Mouse (Mus musculus) layer of hippocampus, postnatal 36 days (tissue): ENCODE data around the gene Lyl1. TPM values are rescaled to one million over a fixed set of nuclear protein-coding genes. Genes with fewer than 3 reads are reported as not detected.

Experiments used
- DNase-seq, 2 experiments: peaks; one replicate each; pipeline ENCODE4 v3.0.0; 2022
- total RNA-seq, 2 experiments: library from RNA; stranded (reverse); gene quantifications; 2 replicates each; pipeline ENCODE4 v1.2.3; 2021

The Lyl1 gene
- total RNA-seq, 2 experiments from 2014 or later = 1.2 to 2.0 TPM

GRCm38 (mm10) chr8:84722850-84723570 is 21.8 kb downstream of the Lyl1 start, which contains the start of gene G430095P16Rik:
Gene G430095P16Rik, plus strand, starts transcription at chr8:84723007.
- DNase-seq = peak in 1 of 2 experiments; percentile 61

- DNase-seq = no peak
Measured at GRCm38 (mm10) chr8:84723571-84723900, 22.3 kb downstream of the Lyl1 start.

GRCm38 (mm10) chr8:84724683-84725082 is 23.4 kb downstream of the Lyl1 start:
- DNase-seq = no peak

- DNase-seq = no peak
Measured at GRCm38 (mm10) chr8:84725246-84725940, 24.1 kb downstream of the Lyl1 start.

- DNase-seq = no peak
Measured at GRCm38 (mm10) chr8:84725941-84726259, 24.6 kb downstream of the Lyl1 start.

GRCm38 (mm10) chr8:84728474-84728873 is 27.2 kb downstream of the Lyl1 start:
- no peak for DNase-seq

GRCm38 (mm10) chr8:84729921-84730362 is 28.7 kb downstream of the Lyl1 start:
- DNase-seq = no peak

GRCm38 (mm10) chr8:84730541-84731370 is 29.5 kb downstream of the Lyl1 start:
- no peak for DNase-seq

GRCm38 (mm10) chr8:84731371-84732177 is 30.3 kb downstream of the Lyl1 start:
- DNase-seq = no peak

- DNase-seq = no peak
Measured at GRCm38 (mm10) chr8:84732545-84732944, 31.3 kb downstream of the Lyl1 start.

- DNase-seq = no peak
Measured at GRCm38 (mm10) chr8:84732996-84733395, 31.7 kb downstream of the Lyl1 start.

- DNase-seq = no peak
Measured at GRCm38 (mm10) chr8:84733959-84734358, 32.7 kb downstream of the Lyl1 start.

GRCm38 (mm10) chr8:84734680-84735079 is 33.4 kb downstream of the Lyl1 start:
- no peak for DNase-seq

GRCm38 (mm10) chr8:84735597-84735996 is 34.3 kb downstream of the Lyl1 start:
- DNase-seq = no peak

GRCm38 (mm10) chr8:84736521-84736920 is 35.3 kb downstream of the Lyl1 start:
- DNase-seq = no peak

- peak; percentile 74 to 75 for DNase-seq
Measured at GRCm38 (mm10) chr8:84737608-84738007, 36.4 kb downstream of the Lyl1 start.

GRCm38 (mm10) chr8:84738266-84738665 is 37.0 kb downstream of the Lyl1 start:
- no peak for DNase-seq

GRCm38 (mm10) chr8:84738715-84739400 is 37.6 kb downstream of the Lyl1 start:
- no peak for DNase-seq

- DNase-seq = no peak
Measured at GRCm38 (mm10) chr8:84739401-84739742, 38.1 kb downstream of the Lyl1 start.

GRCm38 (mm10) chr8:84740895-84741843 is 39.9 kb downstream of the Lyl1 start:
- no peak for DNase-seq
